Mouse (Mus musculus): ENCODE measurements around the gene Chd9. TPM values are rescaled to one million over a fixed set of nuclear protein-coding genes. Genes with fewer than 3 reads are reported as not detected.

Chd9 gene
- polyA plus RNA-seq, 1 experiment from 2014 or later: 31.5 TPM

- H3K4me3 ChIP-seq: no peak overlapping the region
- H3K9me3 ChIP-seq: no peaks in the 10 kb centered on the region
- no peak for DNase-seq (ENCODE audit: low spot score)
- no peaks in the 10 kb centered on the region for H3K4me1 ChIP-seq
- peaks cover 78% of the 10 kb centered on the region for H3K36me3 ChIP-seq
- 84% methylated on average over 3 of the region's 3 CpGs for WGBS
- H3K27ac ChIP-seq: no peak overlapping the region
- no peaks in the 10 kb centered on the region for H3K27me3 ChIP-seq (ENCODE audit: insufficient read depth, poor library complexity, severe bottlenecking)
Measured at GRCm38 (mm10) chr8:90982087-90982486, 153.9 kb downstream of the Chd9 start.

- Histone ChIP-seq H3K9me3 (no peaks in the 10 kb centered on the region), H3K4me3 (no peak overlapping the region), H3K4me1 (no peaks in the 10 kb centered on the region), H3K27me3 (ENCODE audit: insufficient read depth, poor library complexity, severe bottlenecking) (no peaks in the 10 kb centered on the region), H3K36me3 (peaks cover 82% of the 10 kb centered on the region), H3K27ac (no peak overlapping the region)
- WGBS: 8% methylated on average over 2 of the region's 2 CpGs
- DNase-seq (ENCODE audit: low spot score): no peak
Measured at GRCm38 (mm10) chr8:91019726-91020125, 191.6 kb downstream of the Chd9 start.

- Histone ChIP-seq H3K4me3 (no peak overlapping the region), H3K4me1 (no peaks in the 10 kb centered on the region), H3K36me3 (peaks cover 89% of the 10 kb centered on the region), H3K9me3 (no peaks in the 10 kb centered on the region), H3K27me3 (ENCODE audit: insufficient read depth, poor library complexity, severe bottlenecking) (no peaks in the 10 kb centered on the region), H3K27ac (no peak overlapping the region)
- no peak for DNase-seq (ENCODE audit: low spot score)
- 83% methylated on average over 6 of the region's 6 CpGs for WGBS
Measured at GRCm38 (mm10) chr8:91034417-91034816, 206.3 kb downstream of the Chd9 start.

- peaks cover 94% of the 10 kb centered on the region for H3K36me3 ChIP-seq
- no peaks in the 10 kb centered on the region for H3K4me1 ChIP-seq
- no peak overlapping the region for H3K27ac ChIP-seq
- no peak for DNase-seq (ENCODE audit: low spot score)
- H3K4me3 ChIP-seq: no peak overlapping the region
- 87% methylated on average over 6 of the region's 6 CpGs for WGBS
- H3K27me3 ChIP-seq (ENCODE audit: insufficient read depth, poor library complexity, severe bottlenecking): no peaks in the 10 kb centered on the region
- no peaks in the 10 kb centered on the region for H3K9me3 ChIP-seq
Measured at GRCm38 (mm10) chr8:91036905-91037304, 208.8 kb downstream of the Chd9 start.

- H3K27ac ChIP-seq: no peak overlapping the region
- 91% methylated on average over 1 of the region's 1 CpGs for WGBS
- no peaks in the 10 kb centered on the region for H3K27me3 ChIP-seq (ENCODE audit: insufficient read depth, poor library complexity, severe bottlenecking)
Measured at GRCm38 (mm10) chr8:91038637-91039036, 210.5 kb downstream of the Chd9 start.

GRCm38 (mm10) chr8:91046370-91046769, 218.2 kb downstream of the Chd9 start:
- peaks cover 80% of the 10 kb centered on the region for H3K36me3 ChIP-seq
- no peak for DNase-seq (ENCODE audit: low spot score)
- WGBS: 87% methylated on average over 4 of the region's 4 CpGs

More at GRCm38 (mm10) chr8:91038637-91039036, 210.5 kb downstream of the Chd9 start:
- DNase-seq (ENCODE audit: low spot score): no peak
- Histone ChIP-seq H3K4me1 (no peaks in the 10 kb centered on the region), H3K4me3 (no peak overlapping the region), H3K36me3 (peaks cover 97% of the 10 kb centered on the region), H3K9me3 (no peaks in the 10 kb centered on the region)

GRCm38 (mm10) chr8:91051037-91051436, 222.9 kb downstream of the Chd9 start:
- Histone ChIP-seq H3K36me3 (peaks cover 50% of the 10 kb centered on the region), H3K27ac (no peak overlapping the region), H3K4me1 (no peaks in the 10 kb centered on the region), H3K4me3 (no peak overlapping the region), H3K27me3 (ENCODE audit: insufficient read depth, poor library complexity, severe bottlenecking) (no peaks in the 10 kb centered on the region), H3K9me3 (no peaks in the 10 kb centered on the region)
- no peak for DNase-seq (ENCODE audit: low spot score)
- WGBS: 50% methylated on average over 8 of the region's 8 CpGs

More at GRCm38 (mm10) chr8:91046370-91046769, 218.2 kb downstream of the Chd9 start:
- H3K27me3 ChIP-seq (ENCODE audit: insufficient read depth, poor library complexity, severe bottlenecking): no peaks in the 10 kb centered on the region
- H3K4me1 ChIP-seq: no peaks in the 10 kb centered on the region
- no peaks in the 10 kb centered on the region for H3K9me3 ChIP-seq
- H3K27ac ChIP-seq: no peak overlapping the region
- no peak overlapping the region for H3K4me3 ChIP-seq

- no peaks in the 10 kb centered on the region for H3K9me3 ChIP-seq
- H3K27me3 ChIP-seq (ENCODE audit: insufficient read depth, poor library complexity, severe bottlenecking): no peaks in the 10 kb centered on the region
- 91% methylated on average over 4 of the region's 4 CpGs for WGBS
- peaks cover 35% of the 10 kb centered on the region for H3K36me3 ChIP-seq
- no peaks in the 10 kb centered on the region for H3K4me1 ChIP-seq
- no peak overlapping the region for H3K27ac ChIP-seq
- no peak overlapping the region for H3K4me3 ChIP-seq
- DNase-seq (ENCODE audit: low spot score): no peak
Measured at GRCm38 (mm10) chr8:91054418-91054817, 226.3 kb downstream of the Chd9 start.

- DNase-seq (ENCODE audit: low spot score): no peak
- no peaks in the 10 kb centered on the region for H3K27me3 ChIP-seq (ENCODE audit: insufficient read depth, poor library complexity, severe bottlenecking)
Measured at GRCm38 (mm10) chr8:91056848-91057247, 228.7 kb downstream of the Chd9 start.

GRCm38 (mm10) chr8:91059086-91059578, 231.0 kb downstream of the Chd9 start:
- Histone ChIP-seq H3K27me3 (ENCODE audit: insufficient read depth, poor library complexity, severe bottlenecking) (no peaks in the 10 kb centered on the region), H3K36me3 (peaks cover 10% of the 10 kb centered on the region), H3K9me3 (no peaks in the 10 kb centered on the region), H3K27ac (no peak overlapping the region; the same call in 1 of the 2 replicates), H3K4me1 (no peaks in the 10 kb centered on the region; the same call in 1 of the 2 replicates), H3K4me3 (no peak overlapping the region)
- no peak for DNase-seq (ENCODE audit: low spot score)

More at GRCm38 (mm10) chr8:91056848-91057247, 228.7 kb downstream of the Chd9 start:
- 76% methylated on average over 3 of the region's 3 CpGs for WGBS
- Histone ChIP-seq H3K4me1 (no peaks in the 10 kb centered on the region; the same call in 1 of the 2 replicates), H3K4me3 (no peak overlapping the region), H3K36me3 (peaks cover 16% of the 10 kb centered on the region), H3K9me3 (no peaks in the 10 kb centered on the region), H3K27ac (no peak overlapping the region)

- H3K27ac ChIP-seq: no peak overlapping the region
- no peak for DNase-seq (ENCODE audit: low spot score)
- 79% methylated on average over 7 of the region's 7 CpGs for WGBS
- H3K4me3 ChIP-seq: no peak overlapping the region
- H3K27me3 ChIP-seq (ENCODE audit: insufficient read depth, poor library complexity, severe bottlenecking): no peaks in the 10 kb centered on the region
- no peaks in the 10 kb centered on the region for H3K9me3 ChIP-seq
- H3K36me3 ChIP-seq: peaks cover 10% of the 10 kb centered on the region
- no peaks in the 10 kb centered on the region; the same call in 1 of the 2 replicates for H3K4me1 ChIP-seq
Measured at GRCm38 (mm10) chr8:91059884-91060510, 231.8 kb downstream of the Chd9 start.

- no peak overlapping the region for H3K27ac ChIP-seq
- no peaks in the 10 kb centered on the region for H3K9me3 ChIP-seq
- H3K4me1 ChIP-seq: no peaks in the 10 kb centered on the region; the same call in 1 of the 2 replicates
- DNase-seq (ENCODE audit: low spot score): no peak
- peaks cover 7% of the 10 kb centered on the region for H3K36me3 ChIP-seq
- H3K27me3 ChIP-seq (ENCODE audit: insufficient read depth, poor library complexity, severe bottlenecking): no peaks in the 10 kb centered on the region
- H3K4me3 ChIP-seq: peak overlapping the region; percentile 16; the same call in 1 of the 2 replicates
- WGBS: 68% methylated on average over 19 of the region's 19 CpGs
Measured at GRCm38 (mm10) chr8:91060555-91061471, 232.7 kb downstream of the Chd9 start.

- Histone ChIP-seq H3K27ac (no peak overlapping the region), H3K27me3 (ENCODE audit: insufficient read depth, poor library complexity, severe bottlenecking) (no peaks in the 10 kb centered on the region), H3K36me3 (no peaks in the 10 kb centered on the region), H3K4me3 (no peak overlapping the region), H3K9me3 (no peaks in the 10 kb centered on the region), H3K4me1 (peaks cover 6% of the 10 kb centered on the region)
- no peak for DNase-seq (ENCODE audit: low spot score)
- WGBS: 81% methylated on average over 4 of the region's 4 CpGs
Measured at GRCm38 (mm10) chr8:91065179-91065578, 237.0 kb downstream of the Chd9 start.

Measured in heart, embryonic 10.5 days (tissue).